Mouse (Mus musculus) urinary bladder, adult 2 months (tissue): ENCODE results near the gene Ccser1. TPM values are rescaled to one million over a fixed set of nuclear protein-coding genes. Genes with fewer than 3 reads are reported as not detected.
"Not testable (repeated sequence)": the region's sequence is repeated elsewhere in the genome, so short reads cannot be mapped to it uniquely, and the experiment has no call there.

Source experiments
- DNase-seq: peaks from one replicate; pipeline ENCODE4 v3.0.0; 2022; ENCODE audit warnings: low spot score
- polyA plus RNA-seq: library from polyadenylated mRNA; depleted of rRNA; stranded (reverse); fragments of >200 nt; gene quantifications from 2 replicates; pipeline ENCODE4 v1.2.3, GENCODE M21; 2012

Gene Ccser1
- polyA plus RNA-seq, 1 experiment: 9.5 TPM

- DNase-seq: no peak
Observed at GRCm38 (mm10) chr6:62014374-62014773, 834.2 kb downstream of the Ccser1 start.

GRCm38 (mm10) chr6:62044454-62044853 is 864.3 kb downstream of the Ccser1 start:
- DNase-seq: no peak

- DNase-seq: not testable (repeated sequence)
Observed at GRCm38 (mm10) chr6:62045042-62045441, 864.9 kb downstream of the Ccser1 start.

- no peak for DNase-seq
Observed at GRCm38 (mm10) chr6:62055276-62055675, 875.2 kb downstream of the Ccser1 start.

GRCm38 (mm10) chr6:62066363-62067023 is 886.4 kb downstream of the Ccser1 start:
- DNase-seq: no peak

GRCm38 (mm10) chr6:62067024-62067380 is 886.9 kb downstream of the Ccser1 start:
- no peak for DNase-seq

- no peak for DNase-seq
Observed at GRCm38 (mm10) chr6:62105464-62105863, 925.3 kb downstream of the Ccser1 start.

GRCm38 (mm10) chr6:62132531-62132930 is 952.4 kb downstream of the Ccser1 start:
- DNase-seq: no peak

GRCm38 (mm10) chr6:62160320-62160719 is 980.2 kb downstream of the Ccser1 start:
- DNase-seq: no peak

GRCm38 (mm10) chr6:62162596-62162995 is 982.5 kb downstream of the Ccser1 start:
- no peak for DNase-seq

GRCm38 (mm10) chr6:62163826-62164225 is 983.7 kb downstream of the Ccser1 start:
- DNase-seq: no peak

GRCm38 (mm10) chr6:62196496-62197188 is 1016.5 kb downstream of the Ccser1 start:
- DNase-seq: no peak

- no peak for DNase-seq
Observed at GRCm38 (mm10) chr6:62198768-62199167, 1018.6 kb downstream of the Ccser1 start.

GRCm38 (mm10) chr6:62205013-62205412 is 1024.9 kb downstream of the Ccser1 start:
- DNase-seq: no peak

- no peak for DNase-seq
Observed at GRCm38 (mm10) chr6:62221856-62222255, 1041.7 kb downstream of the Ccser1 start.

GRCm38 (mm10) chr6:62263899-62264298 is 1083.8 kb downstream of the Ccser1 start:
- no peak for DNase-seq

- no peak for DNase-seq
Observed at GRCm38 (mm10) chr6:62264525-62264924, 1084.4 kb downstream of the Ccser1 start.

GRCm38 (mm10) chr6:62281256-62281655 is 1101.1 kb downstream of the Ccser1 start:
- no peak for DNase-seq

GRCm38 (mm10) chr6:62301576-62302312 is 1121.6 kb downstream of the Ccser1 start:
- no peak for DNase-seq

- no peak for DNase-seq
Observed at GRCm38 (mm10) chr6:62318627-62319026, 1138.5 kb downstream of the Ccser1 start.

- no peak for DNase-seq
Observed at GRCm38 (mm10) chr6:62340319-62340718, 1160.2 kb downstream of the Ccser1 start.

GRCm38 (mm10) chr6:62367802-62368201 is 1187.7 kb downstream of the Ccser1 start:
- DNase-seq: no peak
